Mouse (Mus musculus) bone marrow macrophage, adult 2 months (primary cell): Measurements from ENCODE around the gene Zswim3.

ENCODE experiments used
- CTCF ChIP-seq: IDR thresholded peaks from 2 replicates; pipeline ENCODE4 v1.5.1; 2012; ENCODE audit warnings: low read depth, mild to moderate bottlenecking, low read length, moderate library complexity
- POLR2A ChIP-seq: IDR thresholded peaks from 2 replicates; pipeline ENCODE4 v1.6.1; 2012; ENCODE audit warnings: mild to moderate bottlenecking, low read depth, low read length, borderline replicate concordance

DNA sequence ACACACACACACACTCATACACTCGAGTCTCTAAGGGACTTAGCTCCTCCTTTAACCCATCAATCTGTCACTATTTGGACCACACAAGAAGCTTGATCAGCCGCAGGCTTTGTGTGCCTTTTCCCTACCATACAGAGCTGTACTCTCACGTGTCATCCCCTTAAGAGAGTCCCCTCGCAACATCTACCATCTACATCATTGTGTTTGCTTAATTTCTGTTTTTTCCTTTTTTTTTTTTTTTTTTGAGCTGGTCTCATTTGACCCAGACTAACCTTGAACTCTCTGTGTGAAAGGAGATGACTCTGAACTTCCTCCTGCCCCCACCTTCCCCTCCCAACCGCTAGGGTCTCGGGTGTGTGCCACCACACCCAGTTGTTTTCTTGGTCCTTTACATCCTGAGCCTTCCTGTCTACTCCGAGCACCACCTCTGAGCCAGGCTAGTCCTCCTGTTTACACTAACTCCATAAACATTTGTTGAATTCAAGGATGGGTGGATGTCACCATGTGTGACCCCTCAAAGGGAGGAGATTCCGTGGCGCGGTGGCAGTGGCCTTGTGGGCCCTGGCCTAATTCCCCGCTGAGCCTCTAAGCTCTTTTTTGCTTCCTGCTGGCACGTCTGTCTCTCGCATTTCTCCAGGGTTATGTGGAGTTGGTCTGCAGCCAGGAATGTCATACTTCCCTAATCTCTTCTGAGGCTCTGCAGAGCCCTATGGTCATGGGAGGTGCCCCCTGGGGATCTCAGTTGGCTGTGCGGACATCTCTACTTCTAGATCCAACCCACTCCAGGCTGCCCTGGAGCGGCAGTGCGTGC, 62.0 kb downstream of the Zswim3 start:
- TF ChIP-seq CTCF (no peak), POLR2A (no peak)
